Mouse (Mus musculus) ovary, postnatal 14 days (tissue): ENCODE measurements around the gene Gm9603.
"Not testable (repeated sequence)": the region's sequence is repeated elsewhere in the genome, so short reads cannot be mapped to it uniquely, and the experiment has no call there.

Experiments
- DNase-seq: peaks from one replicate; pipeline ENCODE4 v3.0.0; 2022; ENCODE audit warnings: low spot score

Gene Gm9603

GRCm38 (mm10) chr14:5687357-5687756 is at the start of gene Gm9603:
Gene Gm9603, minus strand, starts transcription at chr14:5687457.
- DNase-seq, result not testable (repeated sequence)

GRCm38 (mm10) chr14:5632928-5633327 is 54.3 kb downstream of the Gm9603 start, which contains the start of gene Gm8265:
Gene Gm8265, minus strand, starts transcription at chr14:5633028.
- not testable (repeated sequence) for DNase-seq
